Mouse (Mus musculus) bone marrow, adult 2 months (tissue): ENCODE measurements around the gene Ktn1.

Experiments
- CTCF ChIP-seq: fragments of 200-500 bp; IDR thresholded peaks from 2 replicates; pipeline ENCODE4 v1.5.1; 2011; ENCODE audit warnings: low read length, control low read depth; ENCODE audit not compliant: control insufficient read depth, insufficient read depth
- POLR2A ChIP-seq: fragments of 200-500 bp; IDR thresholded peaks from 2 replicates; pipeline ENCODE4 v1.6.1; 2011; ENCODE audit warnings: low read depth, mild to moderate bottlenecking, control low read depth, low read length, borderline replicate concordance; ENCODE audit not compliant: control insufficient read depth

- no peak for TF ChIP-seq CTCF
- TF ChIP-seq POLR2A: no peak
Measured at GRCm38 (mm10) chr14:47699126-47699525, 50.9 kb downstream of the Ktn1 start.
